Mouse (Mus musculus) gastrocnemius, postnatal 10 days (tissue): ENCODE results near the gene Agmo. TPM values are rescaled to one million over a fixed set of nuclear protein-coding genes. Genes with fewer than 3 reads are reported as not detected.

ENCODE experiments used
- total RNA-seq, 2 experiments: library from RNA; stranded (reverse); gene quantifications; 2 replicates each; pipeline ENCODE4 v1.2.3; 2021

Gene Agmo
- total RNA-seq, 2 experiments from 2014 or later = 2.3 to 2.7 TPM

Other genes with a start within 250 kb of the Agmo start
- 10 to 100 TPM; 33.7 to 39.8 TPM for gene Meox2, start 133.1 kb upstream of the Agmo start, total RNA-seq